Mouse (Mus musculus) bone marrow, adult 2 months (tissue): ENCODE measurements around the gene Mindy4. TPM values are rescaled to one million over a fixed set of nuclear protein-coding genes. Genes with fewer than 3 reads are reported as not detected.

Source experiments
- H3K27ac ChIP-seq: fragments of 200-500 bp; 2 replicates; pipeline ENCODE4 v1.5.1; 2012; ENCODE audit warnings: low read depth, mild to moderate bottlenecking, control low read depth, inconsistent platforms, low read length; ENCODE audit not compliant: control insufficient read depth, poor library complexity, insufficient read depth
- H3K4me1 ChIP-seq: fragments of 200-500 bp; 2 replicates; pipeline ENCODE4 v1.6.1; 2011; ENCODE audit warnings: low read length; ENCODE audit not compliant: control insufficient read depth, insufficient read depth
- H3K4me3 ChIP-seq: fragments of 200-500 bp; replicated peaks from 2 replicates; pipeline ENCODE3; 2011; ENCODE audit warnings: mild to moderate bottlenecking, low read depth, low read length, control low read depth; ENCODE audit not compliant: control insufficient read depth
- CTCF ChIP-seq: fragments of 200-500 bp; IDR thresholded peaks from 2 replicates; pipeline ENCODE4 v1.5.1; 2011; ENCODE audit warnings: low read length, control low read depth; ENCODE audit not compliant: control insufficient read depth, insufficient read depth
- POLR2A ChIP-seq: fragments of 200-500 bp; IDR thresholded peaks from 2 replicates; pipeline ENCODE4 v1.6.1; 2011; ENCODE audit warnings: low read depth, mild to moderate bottlenecking, control low read depth, low read length, borderline replicate concordance; ENCODE audit not compliant: control insufficient read depth
- WGBS: fragments of 180-500 bp; shearing (Covaris S2); methylation state at CpG from one replicate; pipeline ENCODE4 v1.1.7; 2018; 5-methylcytosine and 5-hydroxymethylcytosine counted together
- polyA plus RNA-seq: library from polyadenylated mRNA; stranded (reverse); fragments of >200 nt; gene quantifications from 2 replicates; pipeline ENCODE4 v1.2.4, GENCODE M21; 2011; ENCODE audit warnings: low replicate concordance; ENCODE audit not compliant: missing spikeins, insufficient read depth, insufficient read length

Mindy4 gene
- polyA plus RNA-seq, 1 experiment, result 3.0 TPM

DNA sequence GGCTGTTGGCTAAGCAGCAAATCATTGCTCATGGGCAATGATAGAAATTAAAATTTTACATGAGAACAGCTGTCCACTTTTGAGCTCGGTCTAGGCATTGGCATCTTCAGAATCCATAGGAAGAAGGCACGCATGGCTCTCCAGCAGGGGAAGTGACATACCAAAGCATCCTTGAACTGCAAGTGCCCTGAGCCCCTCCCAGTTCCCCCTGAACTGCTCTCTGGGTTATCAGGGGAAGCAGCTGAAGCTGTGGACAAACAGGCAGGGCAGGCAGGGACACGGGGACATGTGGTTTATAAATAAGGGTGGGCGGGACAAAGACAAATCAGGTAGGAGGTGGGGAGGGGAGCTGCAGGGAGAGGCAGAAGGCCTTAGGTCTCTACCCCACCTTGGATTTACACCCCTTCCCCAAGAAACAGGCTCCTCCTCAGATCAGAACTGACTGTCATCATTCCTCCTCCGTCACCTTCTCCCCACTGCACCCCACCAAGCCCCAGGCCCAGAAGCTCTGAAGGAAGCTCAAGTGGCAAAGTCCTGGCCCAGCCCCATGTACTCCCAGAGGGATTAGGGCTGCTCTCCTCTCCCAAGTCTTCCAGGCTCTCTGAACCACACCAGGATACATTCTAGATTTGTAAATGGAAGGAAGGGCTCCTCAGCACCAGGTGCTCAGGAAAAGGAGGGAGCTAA, 153.0 kb downstream of the Mindy4 start:
- H3K27ac ChIP-seq, result peak overlapping the region; percentile 44
- WGBS, result 18% methylated on average over 5 of the region's 5 CpGs
- H3K4me1 ChIP-seq, result peaks cover 1% of the 10 kb centered on the region; the same call in 1 of the 2 replicates
- no peak overlapping the region for H3K4me3 ChIP-seq
- no peak for TF ChIP-seq CTCF

DNA sequence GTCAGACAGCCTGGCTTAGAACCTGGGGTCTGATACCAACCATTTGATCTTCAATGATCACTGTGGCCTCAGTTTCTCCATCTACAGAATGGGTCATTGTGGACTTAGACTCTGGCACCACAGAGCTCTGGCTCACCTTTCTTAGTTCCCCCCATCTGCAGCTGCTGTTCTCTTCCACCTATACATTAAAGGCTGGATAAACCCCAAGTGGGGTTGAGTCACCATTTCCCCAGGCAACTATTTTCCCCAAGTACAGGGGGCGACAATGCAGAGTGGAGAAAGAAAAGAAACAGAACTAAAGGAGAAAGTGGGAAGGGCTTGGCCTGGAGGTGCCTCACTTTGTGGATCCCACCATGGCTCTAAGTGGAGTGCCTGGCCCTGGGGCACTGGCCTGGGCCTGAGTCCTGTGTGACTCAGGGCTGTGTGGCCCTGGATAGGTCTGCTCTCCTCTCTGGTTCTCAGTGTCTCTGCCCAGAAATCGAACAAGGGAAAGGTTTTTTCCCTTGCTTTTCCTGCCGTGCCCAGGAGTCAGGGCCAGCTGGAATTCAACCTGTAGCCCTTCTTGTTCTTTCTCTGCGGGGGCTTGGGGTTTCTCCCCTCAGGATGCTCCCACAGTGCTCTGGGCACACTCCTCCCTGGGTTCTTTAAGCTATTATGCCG, 153.9 kb downstream of the Mindy4 start:
- Histone ChIP-seq H3K27ac (peak overlapping the region; percentile 60), H3K4me1 (peaks cover 1% of the 10 kb centered on the region; the same call in 1 of the 2 replicates), H3K4me3 (no peak overlapping the region)
- TF ChIP-seq CTCF (no peak), POLR2A (no peak)
- 62% methylated on average over 5 of the region's 5 CpGs for WGBS

DNA sequence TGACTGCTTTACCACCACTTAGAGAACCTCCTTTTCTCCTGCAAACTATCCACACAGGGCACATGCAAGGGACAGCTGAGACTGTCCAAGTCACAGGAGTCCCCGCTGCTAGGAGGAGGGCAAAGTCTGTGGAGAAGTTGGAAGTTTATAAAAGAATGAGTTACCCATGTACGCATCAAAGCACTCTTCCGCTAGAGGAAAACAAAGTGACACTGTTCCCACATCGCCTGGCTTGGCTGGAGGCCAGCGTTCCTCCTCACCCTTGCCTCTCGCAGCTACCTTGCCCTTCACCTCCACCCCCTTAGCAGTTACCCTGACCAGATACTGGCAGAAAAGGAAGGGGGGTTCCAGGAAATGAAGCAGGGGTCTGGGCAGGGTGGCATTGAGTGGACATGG, 154.5 kb downstream of the Mindy4 start:
- TF ChIP-seq POLR2A (no peak), CTCF (no peak)
- H3K27ac ChIP-seq, result peak overlapping the region; percentile 60
- 38% methylated on average over 6 of the region's 6 CpGs for WGBS
- H3K4me3 ChIP-seq, result no peak overlapping the region
- H3K4me1 ChIP-seq, result peaks cover 1% of the 10 kb centered on the region; the same call in 1 of the 2 replicates

DNA sequence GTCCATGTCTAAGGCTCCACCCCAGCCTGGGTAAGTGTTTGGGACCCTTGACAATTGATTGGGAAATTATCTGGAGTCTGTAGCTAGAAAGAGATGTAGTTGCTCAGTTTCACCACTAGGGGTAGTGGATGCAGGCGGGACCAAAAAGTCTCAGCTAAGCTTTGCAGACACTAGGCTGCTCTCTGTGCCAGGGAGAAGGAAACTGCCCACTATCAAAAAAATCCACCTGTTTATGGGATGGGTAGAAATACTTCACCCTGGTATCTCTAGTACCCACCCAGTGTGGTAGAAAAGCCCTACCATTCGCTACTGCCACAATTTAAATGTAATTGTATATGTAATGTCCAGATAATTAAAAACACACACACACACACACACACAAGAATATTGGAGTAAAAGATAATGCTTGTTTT, 155.6 kb downstream of the Mindy4 start:
- WGBS, result 26% methylated on average over 2 of the region's 2 CpGs
- Histone ChIP-seq H3K4me1 (peaks cover 1% of the 10 kb centered on the region; the same call in 1 of the 2 replicates), H3K4me3 (no peak overlapping the region), H3K27ac (peak overlapping the region; percentile 8; the same call in 1 of the 2 replicates)
- TF ChIP-seq POLR2A (no peak), CTCF (peak; percentile 55)

DNA sequence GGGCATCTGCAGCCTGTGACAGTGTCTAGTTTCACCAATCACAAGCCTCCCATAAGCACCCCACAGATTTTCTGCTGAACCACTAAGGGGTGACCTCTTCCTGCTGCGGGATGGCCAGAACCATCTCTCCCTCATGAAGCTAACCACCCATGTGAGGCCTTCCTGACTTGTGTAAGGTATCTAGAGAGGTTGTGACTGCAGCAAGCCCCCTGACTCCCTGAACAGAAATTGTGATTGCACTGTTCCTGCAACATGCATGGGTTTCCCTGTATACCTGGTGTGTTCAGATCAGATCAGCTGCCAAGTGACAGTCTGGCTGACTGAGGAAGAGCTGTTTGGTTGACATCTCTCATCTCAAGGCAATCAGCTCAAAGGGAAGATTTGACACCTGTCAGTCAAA, 159.5 kb downstream of the Mindy4 start:
- Histone ChIP-seq H3K4me3 (no peak overlapping the region), H3K4me1 (peaks cover 1% of the 10 kb centered on the region; the same call in 1 of the 2 replicates), H3K27ac (no peak overlapping the region)
- WGBS, result 76% methylated on average over 1 of the region's 1 CpGs
- TF ChIP-seq CTCF (no peak), POLR2A (no peak)

DNA sequence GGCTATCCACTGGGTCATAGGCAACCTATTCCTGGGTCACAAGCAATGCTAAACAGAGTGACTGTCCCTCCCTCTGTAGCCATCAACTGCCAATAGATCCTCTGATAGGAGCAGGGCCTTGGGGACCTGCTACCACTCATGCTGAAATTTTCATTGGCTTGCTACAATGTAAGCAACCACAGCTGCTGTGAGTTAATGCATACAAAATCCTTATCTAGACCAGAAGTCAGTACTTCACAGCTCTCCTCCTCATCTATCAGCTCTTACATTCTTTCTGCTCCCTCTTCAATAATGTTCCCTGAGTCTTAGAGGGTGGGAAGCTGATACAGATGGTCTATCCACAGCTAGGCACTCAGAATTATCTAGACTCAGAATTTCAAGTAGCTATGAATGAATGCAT, 163.9 kb downstream of the Mindy4 start:
- Histone ChIP-seq H3K4me1 (no peaks in the 10 kb centered on the region), H3K27ac (no peak overlapping the region)
- no peak for TF ChIP-seq POLR2A

More for the DNA sequence above, 163.9 kb downstream of the Mindy4 start:
- H3K4me3 ChIP-seq, result no peak overlapping the region

Other genes with a start within 250 kb of the Mindy4 start
- gene Nod1, start 230.8 kb upstream of the Mindy4 start, polyA plus RNA-seq, result 4.7 and 10.1 TPM in 2 replicates
- gene Ggct, start 210.4 kb upstream of the Mindy4 start, polyA plus RNA-seq, result 3.0 and 13.2 TPM in 2 replicates
- 31.7 and 85.0 TPM in 2 replicates for gene Gars, start 165.4 kb upstream of the Mindy4 start, polyA plus RNA-seq
- not detected in 2 replicates for gene Crhr2, start 70.4 kb upstream of the Mindy4 start, polyA plus RNA-seq
- 2.4 and 14.7 TPM in 2 replicates for gene Inmt, start 28.3 kb upstream of the Mindy4 start, polyA plus RNA-seq
- gene Aqp1, start 133.0 kb downstream of the Mindy4 start, polyA plus RNA-seq, result 226 and 325 TPM in 2 replicates
- gene Ghrhr, start 172.9 kb downstream of the Mindy4 start, polyA plus RNA-seq, result not detected in 2 replicates
- 0.92 and 0.99 TPM in 2 replicates for gene Adcyap1r1, start 248.6 kb downstream of the Mindy4 start, polyA plus RNA-seq